Mouse (Mus musculus) cerebellum, adult (tissue): ENCODE measurements around the gene Phactr4.

Experiments used
- ATAC-seq: cut with Nextera tagmentation; 2 replicates; pipeline ENCODE4 v1.9.2; 2017; ENCODE audit warnings: mild to moderate bottlenecking, moderate library complexity, mixed read lengths; ENCODE audit not compliant: insufficient number of reproducible peaks, low FRiP score, low TSS enrichment

Gene Phactr4

GRCm38 (mm10) chr4:132345135-132345842, 77.0 kb downstream of the Phactr4 start:
- ATAC-seq, result peak; percentile 88

- no peak for ATAC-seq
Observed at GRCm38 (mm10) chr4:132344403-132345134, 77.7 kb downstream of the Phactr4 start.

- no peak for ATAC-seq
Observed at GRCm38 (mm10) chr4:132341451-132341850, 80.8 kb downstream of the Phactr4 start.

- ATAC-seq, result no peak
Observed at GRCm38 (mm10) chr4:132338943-132339342, 83.3 kb downstream of the Phactr4 start.

- no peak for ATAC-seq
Observed at GRCm38 (mm10) chr4:132332880-132333279, 89.4 kb downstream of the Phactr4 start.

GRCm38 (mm10) chr4:132331960-132332359, 90.3 kb downstream of the Phactr4 start:
- ATAC-seq, result no peak

GRCm38 (mm10) chr4:132329835-132330354, 92.4 kb downstream of the Phactr4 start:
- ATAC-seq, result no peak

- ATAC-seq, result peak; percentile 90
Observed at GRCm38 (mm10) chr4:132329115-132329834, 93.0 kb downstream of the Phactr4 start, which contains the start of gene Trnau1ap. TSS of gene Trnau1ap (minus strand) at chr4:132329538.

GRCm38 (mm10) chr4:132328391-132328982, 93.8 kb downstream of the Phactr4 start:
- no peak for ATAC-seq

GRCm38 (mm10) chr4:132326481-132326880, 95.8 kb downstream of the Phactr4 start:
- no peak for ATAC-seq

GRCm38 (mm10) chr4:132315711-132316110, 106.6 kb downstream of the Phactr4 start:
- no peak for ATAC-seq

- no peak for ATAC-seq
Observed at GRCm38 (mm10) chr4:132312627-132313026, 109.7 kb downstream of the Phactr4 start.

- ATAC-seq, result no peak
Observed at GRCm38 (mm10) chr4:132311801-132312200, 110.5 kb downstream of the Phactr4 start.

GRCm38 (mm10) chr4:132311209-132311608, 111.1 kb downstream of the Phactr4 start:
- ATAC-seq, result no peak

GRCm38 (mm10) chr4:132309849-132310472, 112.3 kb downstream of the Phactr4 start:
- ATAC-seq, result no peak

- ATAC-seq, result no peak
Observed at GRCm38 (mm10) chr4:132309140-132309848, 113.0 kb downstream of the Phactr4 start.

- peak; percentile 99 for ATAC-seq
Observed at GRCm38 (mm10) chr4:132308437-132309139, 113.7 kb downstream of the Phactr4 start.

- ATAC-seq, result no peak
Observed at GRCm38 (mm10) chr4:132306004-132306403, 116.3 kb downstream of the Phactr4 start.
